Mouse (Mus musculus) limb, embryonic 11.5 days (tissue): ENCODE results near the gene Ifna11. TPM values are rescaled to one million over a fixed set of nuclear protein-coding genes. Genes with fewer than 3 reads are reported as not detected.
"Not testable (repeated sequence)": the region's sequence is repeated elsewhere in the genome, so short reads cannot be mapped to it uniquely, and the experiment has no call there.

Source experiments
- ATAC-seq: fragments of 200-750 bp; cut with Nextera tagmentation; 2 replicates; pipeline ENCODE4 v1.8.0; 2017; ENCODE audit warnings: low read depth; ENCODE audit not compliant: insufficient number of reproducible peaks, low FRiP score, low TSS enrichment
- DNase-seq: peaks from one replicate; pipeline ENCODE4 v3.0.0-alpha.2; 2015; ENCODE audit warnings: low spot score
- H3K27ac ChIP-seq: fragments of 300-500 bp; sonication (generic); replicated peaks from 2 replicates; pipeline ENCODE4 v1.5.1; 2014; ENCODE audit warnings: low read depth, mild to moderate bottlenecking, low read length
- H3K27me3 ChIP-seq: fragments of 300-500 bp; sonication (generic); 2 replicates; pipeline ENCODE4 v1.6.1; 2014; ENCODE audit warnings: mild to moderate bottlenecking, low read length, mixed read lengths; ENCODE audit not compliant: control insufficient read depth, insufficient read depth
- H3K36me3 ChIP-seq: fragments of 300-500 bp; sonication (generic); 2 replicates; pipeline ENCODE4 v1.6.1; 2014; ENCODE audit warnings: mild to moderate bottlenecking, low read length, moderate library complexity, mixed read lengths; ENCODE audit not compliant: control insufficient read depth, insufficient read depth
- H3K4me1 ChIP-seq: fragments of 300-500 bp; sonication (generic); 2 replicates; pipeline ENCODE4 v1.6.1; 2014; ENCODE audit warnings: low read length, mixed read lengths; ENCODE audit not compliant: control insufficient read depth, insufficient read depth
- H3K4me2 ChIP-seq: fragments of 300-500 bp; sonication (generic); 2 replicates; pipeline ENCODE4 v1.6.1; 2014; ENCODE audit warnings: low read depth, mild to moderate bottlenecking, moderate library complexity; ENCODE audit not compliant: severe bottlenecking
- H3K4me3 ChIP-seq: fragments of 300-500 bp; sonication (generic); 2 replicates; pipeline ENCODE4 v1.5.1; 2014; ENCODE audit warnings: low read depth, low read length
- H3K9ac ChIP-seq: fragments of 300-500 bp; sonication (generic); 2 replicates; pipeline ENCODE4 v1.6.1; 2014; ENCODE audit warnings: mild to moderate bottlenecking, low read length
- H3K9me3 ChIP-seq: fragments of 300-500 bp; sonication (generic); 2 replicates; pipeline ENCODE4 v1.6.1; 2016; ENCODE audit warnings: low read length; ENCODE audit not compliant: control insufficient read depth
- WGBS: fragments of 180-500 bp; shearing (Covaris S2); extraction: QIAGEN DNeasy Blood & Tissue Kit; methylation state at CpG from one replicate; pipeline ENCODE4 v1.1.7; 2014; 5-methylcytosine and 5-hydroxymethylcytosine counted together
- polyA plus RNA-seq: library from polyadenylated mRNA; unstranded; fragments of >200 nt; fragmentation: Nextera tagmentation; extraction: Ambion mirVana; gene quantifications from 2 replicates; pipeline ENCODE4 v1.2.1, GENCODE M21; 2014

The Ifna11 gene
- polyA plus RNA-seq, 1 experiment from 2014 or later, result not detected

DNA sequence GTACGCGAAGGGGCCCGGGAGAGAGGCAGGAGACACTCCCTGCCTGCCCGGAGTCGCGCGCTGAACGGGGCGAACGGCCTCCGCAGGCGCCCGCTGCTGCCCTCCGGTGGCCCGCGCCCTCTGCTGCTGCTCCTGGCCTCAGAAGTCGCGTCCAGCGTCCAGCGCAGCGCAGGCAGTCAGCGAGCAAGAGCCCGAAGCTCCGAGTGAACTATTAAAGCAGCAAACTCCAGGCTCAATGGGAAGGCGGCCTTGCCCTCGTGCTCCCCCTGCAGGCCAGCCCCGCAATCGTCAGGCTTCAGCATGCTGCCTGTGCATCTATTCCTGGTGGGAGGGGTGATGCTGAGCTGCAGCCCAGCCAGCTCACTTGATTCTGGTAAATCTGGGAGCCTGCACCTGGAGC is 28.5 kb upstream of the Ifna11 start, which contains the start of gene Gm13278:
TSS of gene Gm13278 (plus strand) at position 301 of the 400 bp plus-strand sequence.
- WGBS, result no CpG with 5 or more reads among the region's 28 CpGs
- H3K4me2 ChIP-seq, H3K27ac ChIP-seq, H3K9me3 ChIP-seq, ATAC-seq, H3K9ac ChIP-seq, H3K4me3 ChIP-seq, H3K36me3 ChIP-seq, H3K27me3 ChIP-seq, DNase-seq, H3K4me1 ChIP-seq: not testable (repeated sequence)

DNA sequence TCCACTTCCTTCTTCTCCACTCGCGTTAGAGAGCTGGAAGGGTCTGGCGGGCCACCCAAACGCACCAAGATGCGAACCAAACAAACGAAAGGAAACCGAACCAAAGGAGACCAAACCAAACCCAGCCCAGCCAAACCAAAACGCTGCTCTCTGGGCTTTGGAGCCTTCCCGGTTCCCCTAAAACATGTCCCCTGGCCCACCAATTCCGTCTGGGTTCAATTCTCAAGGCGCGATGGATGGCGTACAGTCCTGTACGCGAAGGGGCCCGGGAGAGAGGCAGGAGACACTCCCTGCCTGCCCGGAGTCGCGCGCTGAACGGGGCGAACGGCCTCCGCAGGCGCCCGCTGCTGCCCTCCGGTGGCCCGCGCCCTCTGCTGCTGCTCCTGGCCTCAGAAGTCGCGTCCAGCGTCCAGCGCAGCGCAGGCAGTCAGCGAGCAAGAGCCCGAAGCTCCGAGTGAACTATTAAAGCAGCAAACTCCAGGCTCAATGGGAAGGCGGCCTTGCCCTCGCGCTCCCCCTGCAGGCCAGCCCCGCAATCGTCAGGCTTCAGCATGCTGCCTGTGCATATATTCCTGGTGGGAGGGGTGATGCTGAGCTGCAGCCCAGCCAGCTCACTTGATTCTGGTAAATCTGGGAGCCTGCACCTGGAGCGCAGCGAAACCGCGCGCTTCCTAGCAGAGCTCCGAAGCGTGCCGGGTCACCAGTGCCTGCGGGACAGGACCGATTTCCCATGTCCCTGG is 25.7 kb upstream of the Ifna11 start, which contains the start of gene Gm13275:
TSS of gene Gm13275 (plus strand) at position 552 of the 740 bp plus-strand sequence.
- WGBS, result 0% methylated on average over 6 of the region's 52 CpGs
- not testable (repeated sequence) for H3K4me2 ChIP-seq, H3K27ac ChIP-seq, H3K4me3 ChIP-seq, H3K4me1 ChIP-seq, H3K27me3 ChIP-seq, ATAC-seq, H3K36me3 ChIP-seq, H3K9me3 ChIP-seq, DNase-seq, H3K9ac ChIP-seq

DNA sequence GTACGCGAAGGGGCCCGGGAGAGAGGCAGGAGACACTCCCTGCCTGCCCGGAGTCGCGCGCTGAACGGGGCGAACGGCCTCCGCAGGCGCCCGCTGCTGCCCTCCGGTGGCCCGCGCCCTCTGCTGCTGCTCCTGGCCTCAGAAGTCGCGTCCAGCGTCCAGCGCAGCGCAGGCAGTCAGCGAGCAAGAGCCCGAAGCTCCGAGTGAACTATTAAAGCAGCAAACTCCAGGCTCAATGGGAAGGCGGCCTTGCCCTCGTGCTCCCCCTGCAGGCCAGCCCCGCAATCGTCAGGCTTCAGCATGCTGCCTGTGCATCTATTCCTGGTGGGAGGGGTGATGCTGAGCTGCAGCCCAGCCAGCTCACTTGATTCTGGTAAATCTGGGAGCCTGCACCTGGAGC is 22.7 kb upstream of the Ifna11 start, which contains the start of gene Gm13279:
TSS of gene Gm13279 (plus strand) at position 301 of the 400 bp plus-strand sequence.
- ATAC-seq, H3K4me2 ChIP-seq, DNase-seq, H3K9me3 ChIP-seq, H3K36me3 ChIP-seq, H3K4me1 ChIP-seq, H3K4me3 ChIP-seq, H3K9ac ChIP-seq, H3K27ac ChIP-seq, H3K27me3 ChIP-seq: not testable (repeated sequence)
- WGBS, result no CpG with 5 or more reads among the region's 28 CpGs

DNA sequence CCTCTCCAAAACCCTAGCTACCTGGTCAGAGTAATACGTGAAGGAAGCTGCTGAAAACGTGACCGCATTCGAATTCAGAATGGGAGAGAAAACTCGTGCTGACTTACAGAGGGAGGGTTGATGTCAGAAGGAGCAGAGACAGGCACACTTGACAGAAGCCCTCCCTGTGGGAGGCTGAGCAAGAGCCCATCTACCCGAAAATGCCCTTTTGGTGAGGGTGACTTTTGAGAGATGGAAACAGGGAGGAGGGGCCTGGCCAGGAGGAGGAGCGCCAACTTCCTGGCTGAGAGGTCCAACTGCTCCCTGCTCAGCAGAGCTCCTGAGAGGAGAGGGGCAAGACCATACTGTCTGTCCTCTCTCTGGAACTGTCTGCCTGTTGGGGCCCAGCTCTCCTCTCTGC is 20.4 kb upstream of the Ifna11 start, which contains the start of gene Gm13285:
TSS of gene Gm13285 (plus strand) at position 301 of the 400 bp plus-strand sequence.
- not testable (repeated sequence) for H3K4me3 ChIP-seq, H3K27me3 ChIP-seq, H3K36me3 ChIP-seq, H3K27ac ChIP-seq, H3K9ac ChIP-seq, ATAC-seq, H3K9me3 ChIP-seq, H3K4me2 ChIP-seq, H3K4me1 ChIP-seq, DNase-seq
- WGBS, result 21% methylated on average over 3 of the region's 7 CpGs

DNA sequence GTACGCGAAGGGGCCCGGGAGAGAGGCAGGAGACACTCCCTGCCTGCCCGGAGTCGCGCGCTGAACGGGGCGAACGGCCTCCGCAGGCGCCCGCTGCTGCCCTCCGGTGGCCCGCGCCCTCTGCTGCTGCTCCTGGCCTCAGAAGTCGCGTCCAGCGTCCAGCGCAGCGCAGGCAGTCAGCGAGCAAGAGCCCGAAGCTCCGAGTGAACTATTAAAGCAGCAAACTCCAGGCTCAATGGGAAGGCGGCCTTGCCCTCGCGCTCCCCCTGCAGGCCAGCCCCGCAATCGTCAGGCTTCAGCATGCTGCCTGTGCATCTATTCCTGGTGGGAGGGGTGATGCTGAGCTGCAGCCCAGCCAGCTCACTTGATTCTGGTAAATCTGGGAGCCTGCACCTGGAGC is 16.8 kb upstream of the Ifna11 start, which contains the start of gene Gm13287:
TSS of gene Gm13287 (plus strand) at position 301 of the 400 bp plus-strand sequence.
- not testable (repeated sequence) for H3K27ac ChIP-seq, H3K4me2 ChIP-seq, H3K27me3 ChIP-seq, H3K9me3 ChIP-seq, H3K4me1 ChIP-seq, ATAC-seq, DNase-seq, H3K9ac ChIP-seq, H3K36me3 ChIP-seq, H3K4me3 ChIP-seq
- WGBS, result no CpG with 5 or more reads among the region's 29 CpGs

DNA sequence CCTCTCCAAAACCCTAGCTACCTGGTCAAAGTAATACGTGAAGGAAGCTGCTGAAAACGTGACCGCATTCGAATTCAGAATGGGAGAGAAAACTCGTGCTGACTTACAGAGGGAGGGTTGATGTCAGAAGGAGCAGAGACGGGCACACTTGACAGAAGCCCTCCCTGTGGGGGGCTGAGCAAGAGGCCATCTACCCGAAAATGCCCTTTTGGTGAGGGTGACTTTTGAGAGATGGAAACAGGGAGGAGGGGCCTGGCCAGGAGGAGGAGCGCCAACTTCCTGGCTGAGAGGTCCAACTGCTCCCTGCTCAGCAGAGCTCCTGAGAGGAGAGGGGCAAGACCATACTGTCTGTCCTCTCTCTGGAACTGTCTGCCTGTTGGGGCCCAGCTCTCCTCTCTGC is 14.5 kb upstream of the Ifna11 start, which contains the start of gene Gm13288:
TSS of gene Gm13288 (plus strand) at position 301 of the 400 bp plus-strand sequence.
- H3K27me3 ChIP-seq, H3K4me1 ChIP-seq, H3K4me2 ChIP-seq, H3K27ac ChIP-seq, ATAC-seq, H3K9ac ChIP-seq, H3K9me3 ChIP-seq, H3K36me3 ChIP-seq, H3K4me3 ChIP-seq, DNase-seq: not testable (repeated sequence)
- no CpG with 5 or more reads among the region's 8 CpGs for WGBS

DNA sequence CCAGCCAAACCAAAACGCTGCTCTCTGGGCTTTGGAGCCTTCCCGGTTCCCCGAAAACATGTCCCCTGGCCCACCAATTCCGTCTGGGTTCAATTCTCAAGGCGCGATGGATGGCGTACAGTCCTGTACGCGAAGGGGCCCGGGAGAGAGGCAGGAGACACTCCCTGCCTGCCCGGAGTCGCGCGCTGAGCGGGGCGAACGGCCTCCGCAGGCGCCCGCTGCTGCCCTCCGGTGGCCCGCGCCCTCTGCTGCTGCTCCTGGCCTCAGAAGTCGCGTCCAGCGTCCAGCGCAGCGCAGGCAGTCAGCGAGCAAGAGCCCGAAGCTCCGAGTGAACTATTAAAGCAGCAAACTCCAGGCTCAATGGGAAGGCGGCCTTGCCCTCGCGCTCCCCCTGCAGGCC is 14.0 kb upstream of the Ifna11 start:
- not testable (repeated sequence) for ATAC-seq, H3K4me3 ChIP-seq, H3K4me2 ChIP-seq, H3K27ac ChIP-seq, H3K9ac ChIP-seq, H3K4me1 ChIP-seq, H3K27me3 ChIP-seq, DNase-seq, H3K9me3 ChIP-seq, H3K36me3 ChIP-seq
- WGBS, result no CpG with 5 or more reads among the region's 34 CpGs

DNA sequence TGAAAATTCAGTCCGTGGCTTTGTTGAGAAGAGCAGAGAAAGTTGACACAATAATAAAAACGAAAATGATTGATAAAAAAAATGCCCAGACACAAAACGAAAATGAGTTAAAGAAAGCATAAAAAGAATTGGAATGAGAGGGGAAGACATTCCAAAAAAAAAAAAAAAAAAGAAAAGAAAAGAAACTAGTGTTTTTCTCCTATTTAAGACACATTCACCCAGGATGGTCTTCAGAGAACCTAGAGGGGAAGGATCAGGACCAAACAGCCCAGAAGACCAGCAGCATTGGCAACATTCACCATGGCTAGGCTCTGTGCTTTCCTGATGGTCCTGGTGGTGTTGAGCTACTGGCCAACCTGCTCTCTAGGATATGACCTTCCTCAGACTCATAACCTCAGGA is 3.8 kb upstream of the Ifna11 start, which contains the start of gene Ifna7:
TSS of gene Ifna7 (plus strand) at position 301 of the 400 bp plus-strand sequence.
- no peak within 1 kb of the TSS for H3K9ac ChIP-seq
- ATAC-seq, result no peak
- H3K27ac ChIP-seq, result no peak within 1 kb of the TSS
- H3K36me3 ChIP-seq, result no peaks in the 10 kb centered on the region
- H3K4me1 ChIP-seq, result no peaks in the 10 kb centered on the region
- no peak within 1 kb of the TSS for H3K4me3 ChIP-seq
- no peaks in the 10 kb centered on the region for H3K9me3 ChIP-seq
- no peak for DNase-seq
- H3K27me3 ChIP-seq, result no peaks in the 10 kb centered on the region
- no peak within 1 kb of the TSS for H3K4me2 ChIP-seq
- WGBS, result 64% methylated on average over 3 of the region's 3 CpGs
